Mouse (Mus musculus): ENCODE measurements around the gene Tesmin. TPM values are rescaled to one million over a fixed set of nuclear protein-coding genes. Genes with fewer than 3 reads are reported as not detected.
A peak's percentile ranks its signal among the peaks of the same experiment; 100 is the strongest.

Gene Tesmin
- total RNA-seq, 2 experiments from 2014 or later: 3.9 to 4.2 TPM

- no peak for DNase-seq (ENCODE audit: low spot score)
- intact Hi-C loops (cut with DNase I): loop anchor here (5.0 kb wide), 1 partner anchor 199 kb away; no protein-coding TSS in a partner anchor
Measured at GRCm38 (mm10) chr19:3388061-3388460, 596 bp upstream of the Tesmin start.

- intact Hi-C loops (cut with DNase I): loop anchor here (1.0 to 5.0 kb wide), 2 partner anchors 61 to 198 kb away; no protein-coding TSS in a partner anchor
- DNase-seq (ENCODE audit: low spot score): peak; percentile 78
Measured at GRCm38 (mm10) chr19:3389089-3389488, 432 bp downstream of the Tesmin start.

GRCm38 (mm10) chr19:3392384-3392783 is 3.7 kb downstream of the Tesmin start:
- DNase-seq (ENCODE audit: low spot score): no peak
- intact Hi-C loops (cut with DNase I): no loop called here

DNA sequence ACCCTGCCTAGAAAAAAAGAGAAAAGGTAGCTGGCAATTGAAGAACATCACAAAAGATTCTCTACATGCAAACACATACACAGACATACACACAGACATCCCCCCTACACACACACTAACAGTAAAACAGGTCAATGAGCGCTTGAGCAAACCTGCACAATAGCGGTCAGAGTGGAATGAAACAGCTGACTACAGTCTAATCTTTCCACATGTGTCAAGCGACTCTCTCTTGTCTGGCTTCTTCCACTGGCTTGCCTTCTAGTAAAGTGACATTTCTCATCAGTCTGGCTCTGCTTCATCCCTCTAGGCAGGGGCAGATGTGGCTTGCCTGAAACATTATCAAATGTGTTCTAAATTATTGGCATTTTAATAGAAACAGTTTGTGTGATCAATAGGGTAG is 5.6 kb downstream of the Tesmin start:
- intact Hi-C loops (cut with DNase I): no loop called here

DNA sequence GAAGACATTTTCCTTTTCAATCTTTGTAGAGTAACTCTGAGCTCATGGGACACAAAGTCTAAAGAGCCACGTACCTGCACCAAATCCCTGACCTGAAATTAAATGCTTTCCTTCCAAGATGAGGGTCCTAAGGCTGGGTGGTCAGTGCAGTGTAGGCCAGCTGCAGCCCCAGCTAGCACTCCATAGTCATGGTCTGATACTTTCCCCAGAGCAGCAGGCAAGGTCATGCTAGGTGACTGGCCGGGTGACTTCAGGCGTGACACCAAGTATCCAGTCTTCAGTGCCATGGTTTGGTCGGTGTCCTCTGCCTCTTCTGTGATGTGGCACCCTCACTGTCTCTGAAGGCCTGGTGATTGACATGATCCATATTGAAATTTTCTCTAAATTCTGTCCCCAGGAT is 11.4 kb downstream of the Tesmin start:
- DNase-seq (ENCODE audit: low spot score): no peak
- intact Hi-C loops (cut with DNase I): no loop called here

More for the DNA sequence above, 5.6 kb downstream of the Tesmin start:
- DNase-seq (ENCODE audit: low spot score): no peak

- intact Hi-C loops (cut with DNase I): no loop called here
- no peak for DNase-seq (ENCODE audit: low spot score)
Measured at GRCm38 (mm10) chr19:3401504-3401903, 12.8 kb downstream of the Tesmin start.

- no peak for DNase-seq (ENCODE audit: low spot score)
- intact Hi-C loops (cut with DNase I): no loop called here
Measured at GRCm38 (mm10) chr19:3401943-3402342, 13.3 kb downstream of the Tesmin start.

DNA sequence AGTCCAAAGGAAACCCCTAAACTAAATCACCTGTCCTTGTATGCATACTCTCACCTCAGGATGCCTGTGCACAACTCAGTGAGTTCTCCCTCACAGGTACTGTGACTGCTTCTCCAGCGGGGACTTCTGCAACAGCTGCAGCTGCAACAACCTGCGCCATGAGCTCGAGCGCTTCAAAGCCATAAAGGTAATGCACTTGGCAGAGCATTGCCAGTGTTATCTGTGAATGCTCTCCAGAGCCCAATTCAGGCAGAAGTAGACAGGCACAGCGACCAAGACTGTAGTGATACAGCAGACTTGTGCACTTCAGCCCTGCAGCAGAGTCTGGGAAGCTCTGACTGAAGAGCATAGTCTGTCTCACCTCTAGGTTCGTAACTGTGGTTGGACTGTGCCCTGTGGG is 13.7 kb downstream of the Tesmin start:
- intact Hi-C loops (cut with DNase I): no loop called here
- DNase-seq (ENCODE audit: low spot score): no peak

DNA sequence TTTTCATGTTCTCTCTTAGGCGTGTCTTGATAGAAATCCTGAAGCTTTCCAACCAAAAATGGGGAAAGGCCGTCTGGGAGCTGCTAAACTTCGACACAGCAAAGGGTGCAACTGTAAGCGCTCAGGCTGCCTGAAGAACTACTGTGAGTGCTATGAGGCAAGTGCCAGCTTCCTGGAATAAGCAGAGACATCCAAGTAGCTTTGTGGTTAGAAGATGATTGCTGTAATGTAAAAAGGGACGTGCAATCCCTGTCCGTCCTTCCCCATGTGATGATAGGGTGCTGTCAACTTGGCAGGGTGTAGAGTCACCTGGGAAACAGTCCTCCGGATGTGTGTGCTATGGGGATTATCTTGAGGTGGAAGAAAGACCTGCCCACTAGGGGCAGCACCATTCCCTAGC is 15.4 kb downstream of the Tesmin start:
- no peak for DNase-seq (ENCODE audit: low spot score)
- intact Hi-C loops (cut with DNase I): no loop called here

GRCm38 (mm10) chr19:3405531-3406281 is 17.0 kb downstream of the Tesmin start:
- DNase-seq (ENCODE audit: low spot score): no peak
- intact Hi-C loops (cut with DNase I): no loop called here

DNA sequence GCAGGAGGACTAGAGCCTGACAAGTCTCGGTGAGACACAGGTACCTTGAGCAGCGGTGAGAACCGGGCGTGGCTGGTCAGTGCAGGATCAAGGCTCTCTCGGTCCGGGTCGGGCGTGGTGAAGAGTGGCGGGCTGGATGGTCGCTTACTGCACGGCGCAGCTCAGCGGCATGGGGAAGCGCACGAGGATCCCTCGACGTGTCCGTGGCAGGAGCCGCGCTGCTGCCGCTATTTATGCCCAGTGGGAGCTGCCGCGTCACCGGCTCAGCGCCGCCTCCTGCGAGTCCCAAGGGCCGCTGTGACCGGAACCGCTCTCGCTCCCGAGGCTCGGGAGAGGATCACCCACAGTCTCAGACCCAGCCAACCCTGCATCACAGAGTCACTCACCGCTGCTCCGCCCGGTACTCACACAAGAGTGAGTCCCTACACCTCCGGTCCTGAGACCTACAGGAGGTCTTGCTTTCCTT is 25.6 kb downstream of the Tesmin start, which contains the start of gene Gal:
Gene Gal, minus strand, starts transcription at position 277 of the 466 bp plus-strand sequence.
- intact Hi-C loops (cut with DNase I): no loop called here
- DNase-seq (ENCODE audit: low spot score): no peak

GRCm38 (mm10) chr19:3419251-3419650 is 30.6 kb downstream of the Tesmin start:
- no peak for DNase-seq (ENCODE audit: low spot score)
- intact Hi-C loops (cut with DNase I): no loop called here

- no peak for DNase-seq (ENCODE audit: low spot score)
- intact Hi-C loops (cut with DNase I): no loop called here
Measured at GRCm38 (mm10) chr19:3422488-3422887, 33.8 kb downstream of the Tesmin start.

DNA sequence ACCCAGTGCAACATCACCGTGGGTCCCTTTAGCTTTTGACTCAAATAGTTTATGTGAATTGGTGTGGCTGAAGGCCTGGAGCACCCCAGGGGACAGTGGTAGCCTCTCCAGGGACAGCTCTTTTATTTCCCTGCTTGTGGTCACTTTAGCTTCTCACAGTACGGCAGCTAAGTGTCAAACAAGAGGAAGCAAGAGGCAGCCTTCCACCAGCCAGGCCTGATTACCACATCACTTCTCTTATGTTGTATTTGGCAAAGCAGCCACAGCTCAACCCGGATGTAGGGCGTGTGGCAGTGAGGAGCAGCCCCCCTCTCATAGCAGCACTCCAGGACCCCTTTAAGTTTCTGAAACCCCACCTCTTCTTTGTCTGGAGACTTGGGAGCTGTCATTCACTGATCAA is 34.3 kb downstream of the Tesmin start:
- intact Hi-C loops (cut with DNase I): no loop called here
- DNase-seq (ENCODE audit: low spot score): no peak

- intact Hi-C loops (cut with DNase I): no loop called here
- DNase-seq (ENCODE audit: low spot score): no peak
Measured at GRCm38 (mm10) chr19:3424214-3424613, 35.6 kb downstream of the Tesmin start.

- DNase-seq (ENCODE audit: low spot score): no peak
- intact Hi-C loops (cut with DNase I): no loop called here
Measured at GRCm38 (mm10) chr19:3428057-3428830, 39.6 kb downstream of the Tesmin start.

- no peak for DNase-seq (ENCODE audit: low spot score)
- intact Hi-C loops (cut with DNase I): no loop called here
Measured at GRCm38 (mm10) chr19:3429156-3429816, 40.6 kb downstream of the Tesmin start.

DNA sequence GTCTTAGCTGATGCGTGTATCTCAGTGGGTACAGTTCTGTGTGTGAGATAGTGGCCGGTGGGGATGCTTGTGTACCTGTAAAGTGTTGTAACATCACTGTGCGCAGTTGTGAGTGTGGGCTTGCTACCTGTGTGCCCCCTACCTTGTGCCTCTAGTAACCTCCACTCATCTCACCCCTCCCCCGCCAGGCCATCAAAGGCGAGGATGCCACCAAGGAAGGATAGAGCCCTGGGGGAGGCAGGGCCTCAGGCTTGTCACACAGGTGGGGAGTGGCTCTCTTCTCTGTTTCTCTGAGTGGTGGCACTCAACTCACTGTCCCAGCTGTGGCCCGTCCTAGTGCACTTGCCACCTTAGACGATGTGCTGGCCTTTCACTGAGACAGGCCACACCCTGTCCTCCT is 42.4 kb downstream of the Tesmin start:
- intact Hi-C loops (cut with DNase I): no loop called here
- no peak for DNase-seq (ENCODE audit: low spot score)

DNA sequence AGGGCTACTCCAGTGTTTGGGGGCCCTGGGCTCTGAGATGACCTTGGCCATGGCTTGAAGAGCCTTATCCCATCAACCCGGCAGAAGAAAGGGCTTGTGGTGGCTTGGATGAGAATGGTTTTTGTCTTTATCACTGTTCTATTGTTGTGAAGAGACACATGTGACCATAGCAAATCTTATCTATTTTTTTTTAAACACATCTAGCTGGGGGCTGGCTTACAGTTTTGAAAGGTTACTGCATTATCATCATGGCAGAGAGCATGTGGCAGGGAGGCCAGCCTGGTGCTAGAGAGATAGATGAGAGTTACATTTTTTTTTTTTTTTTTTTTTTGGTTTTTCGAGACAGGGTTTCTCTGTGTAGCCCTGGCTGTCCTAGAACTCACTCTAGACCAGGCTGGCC is 43.3 kb downstream of the Tesmin start:
- intact Hi-C loops (cut with DNase I): no loop called here
- no peak for DNase-seq (ENCODE audit: low spot score)

- intact Hi-C loops (cut with DNase I): no loop called here
- DNase-seq (ENCODE audit: low spot score): no peak
Measured at GRCm38 (mm10) chr19:3434124-3434523, 45.5 kb downstream of the Tesmin start.

- DNase-seq (ENCODE audit: low spot score): no peak
- intact Hi-C loops (cut with DNase I): no loop called here
Measured at GRCm38 (mm10) chr19:3434641-3435040, 46.0 kb downstream of the Tesmin start.

Data from heart, postnatal 25 days (tissue).